Mouse (Mus musculus): ENCODE measurements at regions not wholly inside any gene's neighbourhood (a gene's known extent, or its start where the extent isn't known, plus 50 kb on each side); places are given as distances from the start of the nearest gene placed in this dataset.
A peak's percentile ranks its signal among the peaks of the same experiment; 100 is the strongest.

DNA sequence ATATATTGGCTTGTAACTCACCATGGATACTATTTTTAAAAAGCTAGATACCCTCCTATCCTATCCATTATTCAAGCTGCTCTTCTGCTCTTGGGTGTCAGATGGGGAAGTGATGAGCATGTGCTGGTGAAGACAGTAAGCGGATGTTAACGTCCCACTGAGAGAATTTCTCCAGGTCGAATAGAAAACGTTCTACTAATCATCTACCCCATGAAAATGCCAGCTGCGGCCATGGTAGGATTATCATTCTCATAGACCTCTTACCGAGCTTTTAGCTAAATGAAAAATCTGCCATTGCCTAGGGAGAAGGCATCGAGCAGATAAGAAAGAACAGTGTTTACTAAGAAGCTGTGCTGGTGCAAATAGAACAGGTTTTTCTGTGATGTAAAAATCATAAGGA, 1685.6 kb upstream of the Zeb2 start:
- H3K36me3 ChIP-seq (ENCODE audit: control insufficient read depth, insufficient read depth, low read length): no peaks in the 10 kb centered on the region
- WGBS: 58% methylated on average over 7 of the region's 7 CpGs
- no peak overlapping the region for H3K4me2 ChIP-seq (ENCODE audit: low read length)
- ATAC-seq: no peak
- no peaks in the 10 kb centered on the region for H3K9me3 ChIP-seq (replicated peaks; ENCODE audit: control insufficient read depth, low read length)
- H3K4me3 ChIP-seq (ENCODE audit: low read depth, low read length): no peak overlapping the region
- no peak overlapping the region for H3K9ac ChIP-seq (ENCODE audit: low read length)
- H3K27ac ChIP-seq (ENCODE audit: low read depth, low read length): no peak overlapping the region
- H3K27me3 ChIP-seq (replicated peaks; ENCODE audit: control insufficient read depth, insufficient read depth, low read length): no peaks in the 10 kb centered on the region
- no peaks in the 10 kb centered on the region for H3K4me1 ChIP-seq (ENCODE audit: control insufficient read depth, insufficient read depth, low read length)
- peak; percentile 11 for DNase-seq (ENCODE audit: low spot score)

Data from forebrain, embryonic 14.5 days (tissue).